Mouse (Mus musculus) neural tube, embryonic 12.5 days (tissue): ENCODE measurements at regions not wholly inside any gene's neighbourhood (a gene's known extent, or its start where the extent isn't known, plus 50 kb on each side); places are given as distances from the start of the nearest gene placed in this dataset.
A peak's percentile ranks its signal among the peaks of the same experiment; 100 is the strongest.

Source experiments
- ATAC-seq: fragments of 200-750 bp; cut with Nextera tagmentation; 2 replicates; pipeline ENCODE4 v1.8.0; 2017; ENCODE audit warnings: low read depth, mild to moderate bottlenecking, moderate TSS enrichment, moderate library complexity; ENCODE audit not compliant: low FRiP score
- H3K27ac ChIP-seq: fragments of 300-500 bp; sonication (generic); 2 replicates; pipeline ENCODE4 v1.5.1; 2016
- H3K27me3 ChIP-seq: fragments of 300-500 bp; sonication (generic); replicated peaks from 2 replicates; pipeline ENCODE4 v1.6.1; 2016; ENCODE audit warnings: mild to moderate bottlenecking
- H3K36me3 ChIP-seq: fragments of 300-500 bp; sonication (generic); 2 replicates; pipeline ENCODE4 v1.6.1; 2016; ENCODE audit warnings: mild to moderate bottlenecking
- H3K4me1 ChIP-seq: fragments of 300-500 bp; sonication (generic); 2 replicates; pipeline ENCODE4 v1.6.1; 2016
- H3K4me2 ChIP-seq: fragments of 300-500 bp; sonication (generic); replicated peaks from 2 replicates; pipeline ENCODE4 v1.6.1; 2016; ENCODE audit warnings: mild to moderate bottlenecking
- H3K4me3 ChIP-seq: fragments of 300-500 bp; sonication (generic); 2 replicates; pipeline ENCODE4 v1.5.1; 2016
- H3K9ac ChIP-seq: fragments of 300-500 bp; sonication (generic); 2 replicates; pipeline ENCODE4 v1.6.1; 2016; ENCODE audit warnings: mild to moderate bottlenecking
- H3K9me3 ChIP-seq: fragments of 300-500 bp; sonication (generic); 2 replicates; pipeline ENCODE4 v1.6.1; 2016; ENCODE audit warnings: mild to moderate bottlenecking
- WGBS: fragments of 180-500 bp; shearing (Covaris S2); methylation state at CpG from one replicate; pipeline ENCODE4 v1.1.7; 2016; 5-methylcytosine and 5-hydroxymethylcytosine counted together

GRCm38 (mm10) chr5:133389896-133390295, 709.6 kb upstream of the Castor2 start:
- Histone ChIP-seq H3K27me3 (no peaks in the 10 kb centered on the region), H3K4me2 (no peak overlapping the region), H3K9me3 (0 out of 2 replicates have a peak, but pooled peaks cover 6% of the 10 kb centered on the region), H3K36me3 (no peaks in the 10 kb centered on the region), H3K9ac (no peak overlapping the region), H3K27ac (no peak overlapping the region), H3K4me1 (0 out of 2 replicates have a peak, but pooled peaks cover 1% of the 10 kb centered on the region), H3K4me3 (no peak overlapping the region)
- ATAC-seq: no peak
- WGBS: 86% methylated on average over 4 of the region's 4 CpGs

GRCm38 (mm10) chr5:133389023-133389840, 710.3 kb upstream of the Castor2 start:
- no peak overlapping the region for H3K27ac ChIP-seq
- no peak overlapping the region for H3K4me3 ChIP-seq
- WGBS: 80% methylated on average over 6 of the region's 6 CpGs
- 0 out of 2 replicates have a peak, but pooled peaks cover 6% of the 10 kb centered on the region for H3K9me3 ChIP-seq
- H3K27me3 ChIP-seq: no peaks in the 10 kb centered on the region
- H3K9ac ChIP-seq: no peak overlapping the region
- ATAC-seq: no peak
- 0 out of 2 replicates have a peak, but pooled peaks cover 3% of the 10 kb centered on the region for H3K4me1 ChIP-seq
- no peak overlapping the region for H3K4me2 ChIP-seq
- H3K36me3 ChIP-seq: no peaks in the 10 kb centered on the region

DNA sequence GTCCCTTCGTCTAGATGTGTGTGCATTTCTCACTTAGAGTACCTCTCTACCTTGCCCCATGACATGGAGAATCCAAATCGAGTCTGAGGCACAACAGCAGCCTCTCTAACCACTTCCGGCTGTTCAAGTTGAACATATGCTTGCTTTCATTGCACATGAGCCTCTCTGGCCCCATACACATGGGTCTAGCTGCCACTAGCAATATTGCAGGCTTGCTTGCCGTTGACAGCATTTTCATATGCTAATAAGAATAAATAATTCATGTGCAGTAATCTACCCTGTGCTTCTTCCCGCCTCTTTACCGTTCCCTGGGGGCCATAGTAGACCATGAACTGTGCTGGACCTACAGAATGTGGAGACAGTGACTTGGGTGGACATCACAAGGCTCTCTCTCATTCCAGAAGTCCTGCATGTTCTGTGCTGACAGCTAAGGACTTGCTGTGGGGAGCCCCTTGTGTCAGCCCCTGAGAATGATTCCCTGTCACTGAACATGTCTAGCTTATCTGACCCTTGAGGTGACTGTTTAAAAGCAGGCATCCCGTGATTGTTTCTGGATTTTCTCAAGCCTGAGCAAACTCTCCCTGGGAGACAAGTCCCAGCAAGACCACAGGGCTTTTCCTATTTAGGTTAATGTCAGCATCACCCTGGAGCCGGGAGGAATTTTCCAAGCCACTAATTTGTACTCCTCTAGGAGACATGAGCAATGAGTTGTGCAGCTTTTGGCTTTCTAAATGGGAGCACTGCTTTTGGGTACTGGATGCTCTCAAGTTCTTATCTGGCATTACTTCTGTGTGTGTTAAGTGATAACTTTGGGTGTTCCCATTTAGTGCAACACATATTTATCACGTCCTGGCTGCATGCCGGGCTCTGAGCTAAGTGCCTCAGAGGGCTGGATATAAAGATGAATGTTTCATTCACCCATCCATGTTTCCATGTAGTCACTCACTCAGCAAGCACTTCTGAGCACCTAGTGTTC, 713.8 kb upstream of the Castor2 start:
- 63% methylated on average over 10 of the region's 10 CpGs for WGBS
- ATAC-seq: no peak
- no peak overlapping the region for H3K4me3 ChIP-seq
- H3K4me2 ChIP-seq: no peak overlapping the region
- H3K36me3 ChIP-seq: no peaks in the 10 kb centered on the region
- H3K27ac ChIP-seq: no peak overlapping the region
- 0 out of 2 replicates have a peak, but pooled peaks cover 3% of the 10 kb centered on the region for H3K4me1 ChIP-seq
- H3K27me3 ChIP-seq: no peaks in the 10 kb centered on the region
- no peaks in the 10 kb centered on the region for H3K9me3 ChIP-seq
- H3K9ac ChIP-seq: no peak overlapping the region

- ATAC-seq: 0 out of 2 replicates have a peak, but pooled peaks have one; percentile 21
- H3K4me1 ChIP-seq: no peaks in the 10 kb centered on the region
- H3K4me2 ChIP-seq: no peak overlapping the region
- no peak overlapping the region for H3K9ac ChIP-seq
- H3K36me3 ChIP-seq: no peaks in the 10 kb centered on the region
- no peak overlapping the region for H3K4me3 ChIP-seq
- no peaks in the 10 kb centered on the region for H3K9me3 ChIP-seq
- 61% methylated on average over 3 of the region's 3 CpGs for WGBS
- H3K27ac ChIP-seq: no peak overlapping the region
- no peaks in the 10 kb centered on the region for H3K27me3 ChIP-seq
Observed at GRCm38 (mm10) chr5:133365771-133366170, 733.7 kb upstream of the Castor2 start.

DNA sequence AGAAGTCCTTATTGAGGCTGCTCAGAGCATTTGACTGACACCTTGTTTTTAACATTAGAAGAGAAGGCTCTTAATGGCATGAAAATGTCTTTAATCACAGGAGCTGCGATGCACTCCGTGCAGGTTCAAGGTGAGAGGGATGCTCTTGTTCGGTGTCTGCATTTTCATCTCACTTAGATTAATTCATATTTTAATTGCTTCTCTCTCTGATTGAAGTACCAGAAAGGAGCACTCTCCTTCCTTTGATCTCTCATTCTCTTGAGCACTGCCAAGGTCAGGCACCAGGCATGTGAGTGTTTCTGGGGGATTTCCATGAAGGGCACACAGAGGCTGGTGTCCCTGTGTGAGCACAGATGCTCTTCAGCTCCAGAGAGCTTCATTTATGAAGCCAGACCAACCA, 752.0 kb upstream of the Castor2 start:
- ATAC-seq: no peak
- Histone ChIP-seq H3K4me2 (no peak overlapping the region), H3K27me3 (no peaks in the 10 kb centered on the region), H3K4me1 (no peaks in the 10 kb centered on the region), H3K9ac (no peak overlapping the region), H3K36me3 (no peaks in the 10 kb centered on the region), H3K9me3 (no peaks in the 10 kb centered on the region), H3K4me3 (no peak overlapping the region), H3K27ac (no peak overlapping the region)
- WGBS: 82% methylated on average over 3 of the region's 3 CpGs

GRCm38 (mm10) chr5:133341973-133342372, 757.5 kb upstream of the Castor2 start:
- Histone ChIP-seq H3K9me3 (no peaks in the 10 kb centered on the region), H3K9ac (no peak overlapping the region), H3K27ac (no peak overlapping the region), H3K4me1 (0 out of 2 replicates have a peak, but pooled peaks cover 2% of the 10 kb centered on the region), H3K27me3 (peaks cover 3% of the 10 kb centered on the region; the same call in 1 of the 2 replicates), H3K4me2 (no peak overlapping the region), H3K4me3 (no peak overlapping the region), H3K36me3 (no peaks in the 10 kb centered on the region)
- ATAC-seq: peak; percentile 50; the same call in 1 of the 2 replicates
- 9% methylated on average over 3 of the region's 3 CpGs for WGBS

GRCm38 (mm10) chr5:133320626-133321025, 777.5 kb upstream of the Auts2 start:
- Histone ChIP-seq H3K9ac (no peak overlapping the region), H3K4me3 (no peak overlapping the region), H3K36me3 (no peaks in the 10 kb centered on the region), H3K27ac (no peak overlapping the region), H3K4me2 (no peak overlapping the region), H3K4me1 (no peaks in the 10 kb centered on the region), H3K27me3 (no peaks in the 10 kb centered on the region), H3K9me3 (no peaks in the 10 kb centered on the region)
- no peak for ATAC-seq
- WGBS: 74% methylated on average over 2 of the region's 2 CpGs

- H3K9ac ChIP-seq: no peak overlapping the region
- H3K9me3 ChIP-seq: no peaks in the 10 kb centered on the region
- H3K4me1 ChIP-seq: no peaks in the 10 kb centered on the region
- H3K27me3 ChIP-seq: no peaks in the 10 kb centered on the region
- H3K27ac ChIP-seq: no peak overlapping the region
- no peak for ATAC-seq
- H3K36me3 ChIP-seq: no peaks in the 10 kb centered on the region
- H3K4me2 ChIP-seq: no peak overlapping the region
- no peak overlapping the region for H3K4me3 ChIP-seq
- WGBS: 100% methylated on average over 1 of the region's 1 CpGs
Observed at GRCm38 (mm10) chr5:133320206-133320605, 777.1 kb upstream of the Auts2 start.

DNA sequence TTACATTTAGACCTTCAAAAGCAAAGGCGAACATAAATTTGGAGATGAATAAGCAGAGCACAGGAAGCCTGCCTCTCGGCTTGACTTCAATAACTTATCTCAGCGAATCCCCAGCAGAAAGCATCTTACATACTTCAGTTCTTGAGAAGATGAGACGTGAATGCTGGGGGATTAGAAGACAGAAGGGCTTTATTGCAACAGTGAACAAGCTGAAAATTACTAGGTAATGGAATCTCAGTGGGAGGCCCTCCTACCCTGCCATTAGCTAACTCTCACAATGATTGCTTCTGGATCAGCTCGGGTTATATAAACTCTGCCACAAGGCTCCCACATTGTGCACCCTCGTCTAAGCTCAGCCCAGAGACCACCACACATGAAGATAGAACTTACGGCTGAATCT, 770.9 kb upstream of the Auts2 start:
- Histone ChIP-seq H3K4me1 (peaks cover 6% of the 10 kb centered on the region), H3K4me2 (no peak overlapping the region), H3K9me3 (no peaks in the 10 kb centered on the region), H3K36me3 (no peaks in the 10 kb centered on the region), H3K4me3 (no peak overlapping the region), H3K27me3 (no peaks in the 10 kb centered on the region), H3K27ac (no peak overlapping the region), H3K9ac (no peak overlapping the region)
- WGBS: 47% methylated on average over 7 of the region's 7 CpGs
- no peak for ATAC-seq

- H3K27ac ChIP-seq: no peak overlapping the region
- no peaks in the 10 kb centered on the region for H3K27me3 ChIP-seq
- H3K4me2 ChIP-seq: no peak overlapping the region
- H3K36me3 ChIP-seq: no peaks in the 10 kb centered on the region
- no peak overlapping the region for H3K9ac ChIP-seq
- no peak overlapping the region for H3K4me3 ChIP-seq
- WGBS: 28% methylated on average over 6 of the region's 6 CpGs
- H3K9me3 ChIP-seq: no peaks in the 10 kb centered on the region
- peaks cover 6% of the 10 kb centered on the region for H3K4me1 ChIP-seq
- 0 out of 2 replicates have a peak, but pooled peaks have one; percentile 48 for ATAC-seq
Observed at GRCm38 (mm10) chr5:133310979-133311890, 768.1 kb upstream of the Auts2 start.

DNA sequence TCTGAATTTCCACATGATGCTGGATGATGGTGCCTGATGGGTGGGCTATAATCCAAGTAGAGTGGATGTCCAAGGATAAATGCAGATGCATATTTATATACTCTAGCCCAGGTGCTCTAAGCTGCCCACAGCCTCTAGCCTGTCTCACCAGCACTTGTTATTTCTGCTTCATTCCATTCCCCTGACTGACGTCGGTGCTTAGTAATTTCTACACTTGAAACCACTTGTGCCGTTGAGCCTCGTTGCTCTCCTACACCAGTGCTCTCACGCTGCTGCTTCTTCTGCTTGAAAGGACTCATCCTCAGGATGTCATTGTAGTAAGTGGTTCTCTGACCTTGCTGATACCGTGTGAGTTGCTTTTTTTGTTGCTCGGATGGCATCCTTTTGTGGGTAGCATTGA, 724.7 kb upstream of the Auts2 start:
- no peak overlapping the region for H3K27ac ChIP-seq
- no peak overlapping the region for H3K4me3 ChIP-seq
- no peak overlapping the region for H3K4me2 ChIP-seq
- H3K36me3 ChIP-seq: no peaks in the 10 kb centered on the region
- no peak for ATAC-seq
- no peak overlapping the region for H3K9ac ChIP-seq
- 86% methylated on average over 7 of the region's 7 CpGs for WGBS
- H3K27me3 ChIP-seq: no peaks in the 10 kb centered on the region
- H3K4me1 ChIP-seq: no peaks in the 10 kb centered on the region
- H3K9me3 ChIP-seq: no peaks in the 10 kb centered on the region
